Mouse (Mus musculus) CH12.LX (cell line): ENCODE measurements around the gene Hk3.
A peak's percentile ranks its signal among the peaks of the same experiment; 100 is the strongest.

Experiments
- CTCF ChIP-seq, 2 experiments: IDR thresholded peaks in 1 of 2; conservative IDR thresholded peaks in 1 of 2; 2 replicates each; pipeline ENCODE4 v1.5.1; 2011 to 2012; ENCODE audit warnings: low read depth in 2 of 2, low read length in 2 of 2, improper control_type of control experiment in 1 of 2, inconsistent platforms in 1 of 2, mild to moderate bottlenecking in 1 of 2, moderate library complexity in 1 of 2
- EP300 ChIP-seq: IDR thresholded peaks from 2 replicates; pipeline ENCODE4 v1.6.1; 2011; ENCODE audit warnings: low read length, improper control_type of control experiment
- ETS1 ChIP-seq: conservative IDR thresholded peaks from 2 replicates; pipeline ENCODE4 v1.6.1; 2012; ENCODE audit warnings: low read depth, mild to moderate bottlenecking, inconsistent platforms, low read length, improper control_type of control experiment, moderate library complexity
- IRF4 ChIP-seq: IDR thresholded peaks from 2 replicates; pipeline ENCODE4 v1.6.1; 2014; ENCODE audit warnings: low read depth, mild to moderate bottlenecking, inconsistent platforms, low read length, improper control_type of control experiment
- NRF1 ChIP-seq: IDR thresholded peaks from 2 replicates; pipeline ENCODE4 v1.6.1; 2014; ENCODE audit warnings: low read depth, mild to moderate bottlenecking, inconsistent platforms, low read length, improper control_type of control experiment, moderate library complexity
- POLR2A ChIP-seq: IDR thresholded peaks from 2 replicates; pipeline ENCODE4 v1.6.1; 2011; ENCODE audit warnings: low read depth, mild to moderate bottlenecking, improper control_type of control experiment, low read length
- POLR2AphosphoS2 ChIP-seq: IDR thresholded peaks from 2 replicates; pipeline ENCODE4 v1.6.1; 2011; ENCODE audit warnings: low read depth, low read length, improper control_type of control experiment
- RAD21 ChIP-seq: IDR thresholded peaks from 2 replicates; pipeline ENCODE4 v1.6.1; 2011; ENCODE audit warnings: low read depth, mild to moderate bottlenecking, low read length, improper control_type of control experiment, moderate library complexity
- RCOR1 ChIP-seq: conservative IDR thresholded peaks from 2 replicates; pipeline ENCODE4 v1.6.1; 2012; ENCODE audit warnings: low read depth, mild to moderate bottlenecking, inconsistent platforms, low read length, improper control_type of control experiment

DNA sequence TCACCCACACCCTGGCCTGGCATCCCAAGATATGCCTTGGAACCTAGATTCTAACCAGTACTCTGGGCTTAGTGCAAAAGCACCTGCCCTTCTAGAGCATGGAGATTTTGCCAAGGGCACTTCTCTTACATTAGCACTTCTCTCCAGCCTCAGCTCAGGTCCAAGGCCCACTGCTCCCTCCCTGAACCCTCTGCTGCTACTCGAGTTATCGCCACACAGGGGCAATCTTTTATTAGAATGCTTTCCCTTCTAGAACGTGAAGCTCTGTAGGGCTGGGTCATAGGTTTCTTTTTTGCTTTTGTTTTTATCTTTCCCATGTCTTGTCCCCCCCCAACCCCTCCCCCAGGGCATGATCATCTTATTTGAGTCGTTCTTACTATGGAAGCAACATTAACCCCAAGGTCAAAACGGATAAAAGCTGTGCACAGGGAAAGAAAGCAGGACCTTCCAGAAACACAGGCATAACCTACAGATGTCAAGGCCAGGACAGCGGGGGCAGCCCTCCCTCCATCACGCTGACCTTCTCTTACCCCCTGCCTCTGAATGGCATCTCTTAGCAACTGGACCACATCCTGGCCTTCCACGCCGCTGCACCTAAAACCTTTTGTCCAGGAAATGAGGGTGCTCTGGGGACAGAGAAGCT lies 7.4 kb downstream of the Hk3 start:
- TF ChIP-seq EP300 (no peak), CTCF (conservative IDR thresholded peaks at IDR 0.05 in 1 of 2, IDR thresholded peaks at IDR 0.05 in 1 of 2; ENCODE audit: low read depth in 2 of 2, low read length in 2 of 2) (peak in 1 of 2 experiments; percentile 64; a peak in 2 of 4 replicates), POLR2A (no peak), ETS1 (no peak), IRF4 (no peak), POLR2AphosphoS2 (no peak), RCOR1 (no peak), NRF1 (no peak), RAD21 (peak; percentile 56)
